8 mouse cellular contexts compared by ENCODE assay signal in the genomic region with DNA sequence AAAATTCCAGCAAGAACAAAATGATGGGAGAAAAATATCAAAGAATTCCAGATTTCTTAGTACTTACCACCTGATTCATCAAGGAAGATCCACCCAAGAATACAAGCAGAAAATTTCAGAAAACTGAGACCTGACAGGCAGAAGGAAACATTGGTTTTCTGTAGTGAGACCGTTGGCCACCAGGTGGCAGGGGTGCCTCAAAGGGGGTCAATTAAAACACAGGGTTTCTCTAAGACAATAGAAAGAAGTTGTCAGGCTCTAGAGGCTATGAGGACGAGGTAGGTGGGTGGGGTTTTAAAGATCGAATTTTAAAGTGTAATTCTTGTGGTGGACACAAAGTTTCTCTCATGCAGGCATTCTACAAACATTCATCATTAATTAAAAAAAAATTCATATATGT. TPM values are rescaled to one million over a fixed set of nuclear protein-coding genes. Genes with fewer than 3 reads are reported as not detected.
DNase-seq lines count a peak whose midpoint lies in the region; ATAC-seq lines count a peak whose summit lies in the region.

No protein-coding gene starts in this region.

- ATAC-seq in common myeloid progenitor, adult 5-6 weeks (replicated peaks; ENCODE audit: low read depth, poor library complexity, severe bottlenecking): peak; percentile 92

- intact Hi-C loops in heart, postnatal 14 days (cut with DNase I): no loop called here
- intact Hi-C loops in left cerebral cortex, postnatal 4 days (cut with DNase I): no loop called here

- DNase-seq in right cerebral cortex, adult 18-20 months: peak; percentile 36
- DNase-seq in right cerebral cortex, postnatal 36 days (ENCODE audit: low spot score in 2 of 2): no peak
- DNase-seq in adrenal gland, adult 18-20 months (ENCODE audit: low spot score in 2 of 2): peak; percentile 53 to 67
- DNase-seq in heart, postnatal 14 days: peak; percentile 71 to 80
- DNase-seq in left cerebral cortex, postnatal 4 days: peak; percentile 62
- peak; percentile 82 for DNase-seq in naive thymus-derived CD4-positive, alpha-beta T cell, adult 2 months (ENCODE audit: low read depth)
- peak; percentile 74 for DNase-seq in thymus, postnatal 14 days

RNA-seq across cellular contexts. Expression of a gene that starts 41.7 kb away (rescaled TPM):
- total RNA-seq in adrenal gland, adult 18-20 months (2021): 1 to 10 TPM; 5.5 to 6.1 TPM
- total RNA-seq in common myeloid progenitor, adult 5-6 weeks (2017): 53.5 and 60.9 TPM in 2 replicates
- total RNA-seq in heart, postnatal 14 days (2021): 1 to 10 TPM; 5.3 to 6.3 TPM
- total RNA-seq in left cerebral cortex, postnatal 4 days (2021): 10 to 100 TPM; 63.7 to 69.4 TPM

Comparison
In these comparisons a context has a peak if more than half of its experiments do, and no peak if none do; other contexts are left out.
1. DNase-seq: peak in right cerebral cortex, adult 18-20 months (single experiment), adrenal gland, adult 18-20 months (2 of 2), heart, postnatal 14 days (2 of 2), left cerebral cortex, postnatal 4 days (single experiment), naive thymus-derived CD4-positive, alpha-beta T cell, adult 2 months (single experiment) and thymus, postnatal 14 days (single experiment); none in right cerebral cortex, postnatal 36 days (0 of 2).